In the genomic region with DNA sequence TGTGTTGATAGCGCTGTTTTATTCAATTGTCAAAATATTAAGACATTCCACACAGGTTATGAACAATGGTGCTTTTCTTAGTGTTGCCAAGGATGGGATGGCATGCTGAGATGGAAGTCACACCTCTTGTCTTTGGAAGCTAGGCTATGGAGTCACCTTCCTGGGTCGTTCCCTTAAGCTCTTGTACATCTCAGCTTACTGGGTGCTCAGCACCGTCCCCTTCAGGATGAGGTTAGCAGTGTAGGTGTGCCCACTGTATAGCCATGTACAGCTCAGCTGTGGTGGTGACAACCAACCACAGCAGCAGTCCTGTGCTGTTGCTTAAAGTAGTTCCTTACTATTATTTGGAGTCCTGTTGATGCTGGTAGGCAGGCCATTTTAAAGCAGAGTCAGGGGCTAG, we compare ENCODE assay signal across 17 mouse cellular contexts. TPM values are rescaled to one million over a fixed set of nuclear protein-coding genes. Genes with fewer than 3 reads are reported as not detected.
DNase-seq lines count a peak whose midpoint lies in the region; ATAC-seq and TF ChIP-seq lines count a peak whose summit lies in the region.
"Had no signal": no experiment of that assay in that cellular context is flagged by ENCODE, and none has a peak within 500 bp of the region (broad histone marks: within the 10 kb centered on the region; RNA-seq: fewer than 3 reads in every experiment).

No protein-coding gene starts in this region.

- intact Hi-C loops in gastrocnemius, postnatal 36 days (cut with DNase I) = no loop called here

- no peaks in the 10 kb centered on the region for H3K27me3 ChIP-seq in heart, embryonic 15.5 days
- H3K27me3 ChIP-seq in heart, embryonic 12.5 days (replicated peaks) = no peaks in the 10 kb centered on the region
- H3K27me3 ChIP-seq in lung, postnatal 0 days (replicated peaks; ENCODE audit: insufficient read depth, low read length) = no peaks in the 10 kb centered on the region

- 63% methylated on average over 3 of the region's 3 CpGs for WGBS in heart, embryonic 15.5 days
- WGBS in heart, embryonic 12.5 days = 68% methylated on average over 3 of the region's 3 CpGs
- WGBS in lung, postnatal 0 days = 38% methylated on average over 3 of the region's 3 CpGs

- H3K9ac ChIP-seq in heart, embryonic 15.5 days = no peak overlapping the region
- H3K9ac ChIP-seq in heart, embryonic 12.5 days = no peak overlapping the region
- no peak overlapping the region for H3K9ac ChIP-seq in lung, postnatal 0 days (replicated peaks; ENCODE audit: low read depth)
- H3K9ac ChIP-seq: hindbrain, embryonic 14.5 days; liver, postnatal 0 days had no signal

- no peak overlapping the region for H3K4me3 ChIP-seq in heart, embryonic 15.5 days
- H3K4me3 ChIP-seq in heart, embryonic 12.5 days = no peak overlapping the region
- H3K4me3 ChIP-seq in lung, postnatal 0 days (ENCODE audit: low read depth, low read length) = no peak overlapping the region

- H3K4me2 ChIP-seq in heart, embryonic 15.5 days = no peak overlapping the region
- H3K4me2 ChIP-seq in heart, embryonic 12.5 days = no peak overlapping the region; the same call in 1 of the 2 replicates
- H3K4me2 ChIP-seq in lung, postnatal 0 days (replicated peaks; ENCODE audit: low read depth, low read length) = no peak overlapping the region
- H3K4me2 ChIP-seq: hindbrain, embryonic 14.5 days had no signal

- 0 out of 2 replicates have a peak overlapping the region, but pooled peaks have one; percentile 2 for H3K27ac ChIP-seq in heart, embryonic 15.5 days
- H3K27ac ChIP-seq in heart, embryonic 12.5 days (ENCODE audit: poor library complexity, severe bottlenecking) = no peak overlapping the region
- peak overlapping the region; percentile 51 for H3K27ac ChIP-seq in lung, postnatal 0 days (ENCODE audit: low read length)
- H3K27ac ChIP-seq: hindbrain, embryonic 14.5 days had no signal

- no peak for DNase-seq in lung, postnatal 0 days (ENCODE audit: low spot score)
- DNase-seq in lung, adult 18-20 months = no peak
- peak; percentile 71 for DNase-seq in ZHBTc4 (ENCODE audit: low read depth, low spot score)
- DNase-seq in gastrocnemius, postnatal 36 days = no peak
- DNase-seq: adrenal gland, postnatal 25 days; cerebellum, adult 8-10 months; liver, postnatal 0 days; thymus, adult 2 months had no signal

- H3K4me1 ChIP-seq in heart, embryonic 15.5 days (replicated peaks) = peaks cover 26% of the 10 kb centered on the region
- H3K4me1 ChIP-seq in heart, embryonic 12.5 days (replicated peaks) = peaks cover 31% of the 10 kb centered on the region
- peaks cover 18% of the 10 kb centered on the region; the same call in 1 of the 2 replicates for H3K4me1 ChIP-seq in lung, postnatal 0 days (ENCODE audit: insufficient read depth, low read depth, low read length)

- H3K36me3 ChIP-seq in heart, embryonic 15.5 days = no peaks in the 10 kb centered on the region
- peaks cover 10% of the 10 kb centered on the region for H3K36me3 ChIP-seq in heart, embryonic 12.5 days
- H3K36me3 ChIP-seq in lung, postnatal 0 days (ENCODE audit: insufficient read depth, low read length) = no peaks in the 10 kb centered on the region

- H3K9me3 ChIP-seq in heart, embryonic 15.5 days (replicated peaks) = no peaks in the 10 kb centered on the region
- no peaks in the 10 kb centered on the region for H3K9me3 ChIP-seq in heart, embryonic 12.5 days (replicated peaks)
- no peaks in the 10 kb centered on the region for H3K9me3 ChIP-seq in lung, postnatal 0 days (ENCODE audit: low read length)

- peak; percentile 62 for TF ChIP-seq CTCF in lung, postnatal 0 days (IDR thresholded peaks at IDR 0.05)

- TF ChIP-seq EP300 in lung, postnatal 0 days (IDR thresholded peaks at IDR 0.05) = no peak

- ATAC-seq in heart, embryonic 15.5 days (replicated peaks; ENCODE audit: insufficient number of reproducible peaks, insufficient read depth, low FRiP score, low read depth) = no peak
- no peak for ATAC-seq in heart, embryonic 12.5 days (ENCODE audit: insufficient number of reproducible peaks, low FRiP score)
- peak; percentile 51 for ATAC-seq in lung, postnatal 0 days
- no peak for ATAC-seq in CD4-positive, CD25-positive, alpha-beta regulatory T cell, adult 4 months
- ATAC-seq: forebrain, embryonic 14.5 days; liver, postnatal 0 days had no signal

RNA-seq across cellular contexts. Expression of a gene that starts 47.0 kb away (rescaled TPM):
- 78.0 and 80.3 TPM in 2 replicates for polyA plus RNA-seq in heart, embryonic 15.5 days (2015; fragmentation: Nextera tagmentation; extraction: Ambion mirVana)
- 72.8 and 75.2 TPM in 2 replicates for polyA plus RNA-seq in heart, embryonic 12.5 days (2016; fragmentation: Nextera tagmentation; extraction: Ambion mirVana)
- 44.6 and 52.1 TPM in 2 replicates for polyA plus RNA-seq in lung, postnatal 0 days (2015; fragmentation: Nextera tagmentation; extraction: Ambion mirVana)
- total RNA-seq in gastrocnemius, postnatal 36 days (2021) = 10 to 100 TPM; 27.6 to 37.8 TPM
- polyA plus RNA-seq in CD4-positive, CD25-positive, alpha-beta regulatory T cell, adult 4 months (2017; shearing (Covaris generic)) = not detected
- total RNA-seq: megakaryocyte-erythroid progenitor cell, adult 5-6 weeks had no signal

RNA-seq across cellular contexts. Expression of a gene that starts 49.0 kb away (rescaled TPM):
- 0.06 TPM in 1 of 2 replicates, not detected in the other for polyA plus RNA-seq in heart, embryonic 15.5 days (2015; fragmentation: Nextera tagmentation; extraction: Ambion mirVana)
- polyA plus RNA-seq in heart, embryonic 12.5 days (2016; fragmentation: Nextera tagmentation; extraction: Ambion mirVana) = 0.37 TPM in 1 of 2 replicates, not detected in the other
- polyA plus RNA-seq in lung, postnatal 0 days (2015; fragmentation: Nextera tagmentation; extraction: Ambion mirVana) = not detected in 2 replicates
- not detected for total RNA-seq in gastrocnemius, postnatal 36 days (2021)
- polyA plus RNA-seq in CD4-positive, CD25-positive, alpha-beta regulatory T cell, adult 4 months (2017; shearing (Covaris generic)) = not detected
- total RNA-seq: adrenal gland, postnatal 25 days; layer of hippocampus, postnatal 10 days; left cerebral cortex, postnatal 14 days; megakaryocyte-erythroid progenitor cell, adult 5-6 weeks had no signal
- polyA plus RNA-seq: C2C12; forebrain, embryonic 14.5 days; hindbrain, embryonic 14.5 days had no signal

Comparison
In these comparisons a context has a peak if more than half of its experiments do, and no peak if none do; other contexts are left out.
1. RNA of a gene that starts 47.0 kb away (polyA plus RNA-seq): 78.0 to 80.3 TPM in heart, embryonic 15.5 days, 72.8 to 75.2 TPM in heart, embryonic 12.5 days and 44.6 to 52.1 TPM in lung, postnatal 0 days; not detected in CD4-positive, CD25-positive, alpha-beta regulatory T cell, adult 4 months; every median in the first group is over 10 times any median in the second.